Mouse (Mus musculus) heart, postnatal 0 days (tissue): ENCODE results near the gene Pcsk5.

Experiments used
- CTCF ChIP-seq: IDR thresholded peaks from 2 replicates; pipeline ENCODE4 v1.5.1; 2016; ENCODE audit warnings: antibody characterized with exemption, control low read depth, low read depth
- EP300 ChIP-seq: IDR thresholded peaks from 2 replicates; pipeline ENCODE4 v1.6.1; 2016; ENCODE audit warnings: antibody characterized with exemption, low read depth

- TF ChIP-seq CTCF = peak; percentile 66
- TF ChIP-seq EP300 = no peak
These were observed 449.0 kb downstream of the Pcsk5 start for GRCm38 (mm10) chr19:17388404-17388803.
